Mouse (Mus musculus) mouse trophoblast stem cell (cell line): ENCODE data around the gene St3gal3.

Source experiments
- in situ Hi-C, 2 experiments: fragments of 300-500 bp; cut with MseI, MboI; formaldehyde crosslinking; loops; 2 replicates in 1 of 2; 3 replicates in 1 of 2; pipeline ENCODE4 v1.15.1; 2025

Gene St3gal3

DNA sequence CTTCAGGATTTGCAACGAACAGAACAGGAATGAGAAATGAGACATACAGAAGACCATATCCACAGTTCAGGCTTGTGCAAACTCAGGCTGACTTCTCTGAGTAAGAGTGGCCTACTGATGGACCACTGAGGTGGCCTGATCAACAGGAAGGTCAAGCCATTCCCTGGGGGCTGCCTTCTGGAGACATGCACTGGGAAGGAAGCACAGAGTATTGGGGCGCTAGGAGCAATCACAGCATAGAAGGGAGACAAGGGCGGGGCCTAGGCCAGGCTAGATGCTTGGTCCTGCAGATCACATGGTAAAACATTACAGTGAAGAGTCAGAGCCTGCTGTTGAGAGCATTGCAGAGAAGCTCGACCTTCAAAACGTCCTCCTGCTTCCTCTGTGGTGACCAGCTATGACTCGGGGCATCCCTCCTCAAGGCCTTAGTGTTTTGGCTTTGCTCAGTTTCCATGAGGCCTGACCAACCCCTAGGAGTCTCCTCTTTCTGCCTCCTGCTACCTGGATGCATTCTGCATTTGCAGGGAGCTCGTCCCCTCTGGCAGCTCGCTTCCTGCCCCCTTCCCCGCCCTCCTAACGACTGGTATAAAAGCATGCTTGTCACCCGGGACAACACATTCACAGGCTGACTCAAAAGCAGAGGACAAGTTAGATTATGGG, 74.8 kb downstream of the St3gal3 start:
- in situ Hi-C loops: no loop called here

DNA sequence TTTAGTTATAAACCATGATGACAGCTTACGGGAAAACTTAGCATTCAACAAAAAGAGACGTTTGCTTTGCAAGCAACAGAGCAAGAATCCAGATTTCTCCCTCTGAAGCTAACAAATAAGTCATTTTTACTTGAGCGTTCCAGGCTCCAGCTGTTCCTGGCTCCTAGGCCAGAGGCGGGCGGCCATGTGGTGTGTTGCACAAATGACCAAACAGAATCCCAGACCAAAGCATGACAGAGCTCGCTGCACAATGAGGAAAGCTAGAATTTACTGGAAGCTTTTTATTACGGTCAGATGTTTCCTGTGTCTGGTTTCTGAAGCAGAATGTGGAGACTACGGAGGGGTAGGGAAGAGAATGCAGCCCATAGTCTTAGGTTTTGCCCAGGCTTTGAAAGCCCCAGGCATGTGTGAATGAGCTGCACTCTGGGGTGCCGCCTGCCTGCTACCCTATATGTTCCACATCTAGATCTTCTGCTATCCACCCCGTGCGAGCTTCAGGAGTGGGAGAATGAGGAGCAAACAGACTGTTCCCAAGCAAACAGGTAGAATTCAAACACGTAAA, 76.5 kb downstream of the St3gal3 start:
- in situ Hi-C loops: no loop called here

GRCm38 (mm10) chr4:118057076-118057475, 77.6 kb downstream of the St3gal3 start:
- in situ Hi-C loops: no loop called here

- in situ Hi-C loops: no loop called here
Measured at GRCm38 (mm10) chr4:118054615-118055014, 80.1 kb downstream of the St3gal3 start.

GRCm38 (mm10) chr4:118053904-118054303, 80.8 kb downstream of the St3gal3 start:
- in situ Hi-C loops: no loop called here

DNA sequence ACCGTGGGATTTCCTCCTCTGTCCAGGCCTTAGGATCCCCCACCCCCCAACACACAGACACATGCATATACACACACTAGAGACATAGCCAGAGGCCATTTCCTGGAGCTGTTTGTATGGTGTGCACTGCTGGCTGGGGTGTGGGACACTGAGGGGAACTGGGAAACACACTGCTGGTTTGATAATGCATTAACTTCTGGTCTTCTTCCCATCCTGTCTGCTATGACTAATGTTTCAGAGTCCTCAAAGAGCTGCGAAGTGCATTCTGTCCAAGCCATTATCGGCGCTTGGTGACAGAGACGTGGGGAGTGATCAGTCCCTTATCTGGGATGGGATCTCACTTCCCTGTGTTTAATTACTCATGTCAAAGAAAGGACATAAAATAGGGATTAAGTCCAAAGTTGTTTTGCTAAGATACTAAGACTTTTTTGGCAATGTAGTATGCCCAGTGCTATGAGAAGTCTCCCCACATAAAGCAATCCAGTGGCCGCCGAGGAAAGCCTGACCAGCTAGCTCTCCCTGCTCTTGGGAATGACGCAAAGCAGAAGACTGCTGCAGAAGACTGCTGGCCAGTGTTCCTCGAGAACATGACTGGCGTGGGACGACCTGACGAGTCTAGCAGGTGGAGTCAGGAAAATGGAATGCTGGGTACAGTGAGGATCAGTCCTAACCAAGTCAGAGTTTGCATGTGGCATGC, 85.0 kb downstream of the St3gal3 start:
- in situ Hi-C loops: no loop called here

- in situ Hi-C loops: no loop called here
Measured at GRCm38 (mm10) chr4:118044510-118044909, 90.2 kb downstream of the St3gal3 start.

GRCm38 (mm10) chr4:118043331-118044002, 91.2 kb downstream of the St3gal3 start:
- in situ Hi-C loops: no loop called here

GRCm38 (mm10) chr4:118042671-118043320, 91.9 kb downstream of the St3gal3 start:
- in situ Hi-C loops: no loop called here

DNA sequence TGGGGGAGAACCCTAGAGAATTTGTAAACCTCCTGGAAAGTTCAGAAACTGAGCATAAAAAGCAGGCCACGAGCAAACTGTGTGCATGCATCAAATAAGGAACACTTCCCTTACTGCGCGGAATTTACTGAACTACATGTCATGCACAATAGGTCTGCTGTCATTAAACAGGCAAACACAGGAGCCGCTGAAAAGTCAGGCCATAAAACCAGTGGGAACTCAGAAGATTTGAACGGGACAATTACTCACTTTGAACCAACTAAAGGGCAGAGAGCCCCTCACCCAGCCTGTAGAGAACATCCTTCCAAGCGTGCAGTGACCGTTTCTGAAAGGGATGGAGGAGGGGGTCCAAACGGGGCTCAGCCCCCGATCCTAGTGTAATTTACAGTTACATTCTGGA, 93.6 kb downstream of the St3gal3 start:
- in situ Hi-C loops: no loop called here

DNA sequence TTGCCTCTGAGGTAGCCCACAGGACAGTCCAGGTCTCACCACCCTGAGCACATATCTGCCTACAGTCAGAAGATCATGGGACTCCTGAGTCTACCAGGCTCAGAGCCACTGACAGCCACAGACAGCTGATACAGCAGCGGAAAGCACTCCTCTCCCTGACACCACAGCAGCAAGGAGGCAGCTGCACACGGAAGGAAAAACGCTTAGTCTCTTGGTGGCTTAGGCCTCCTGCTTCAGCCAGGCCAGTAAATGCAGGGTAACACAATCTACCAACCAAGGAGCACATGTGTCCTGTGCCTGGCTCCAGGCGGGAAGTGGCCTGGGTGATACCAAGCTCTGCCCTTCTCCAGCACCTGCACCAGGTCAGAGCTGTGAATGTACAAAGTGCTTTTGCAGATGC, 94.1 kb downstream of the St3gal3 start:
- in situ Hi-C loops: no loop called here

GRCm38 (mm10) chr4:118039964-118040363, 94.8 kb downstream of the St3gal3 start:
- in situ Hi-C loops: no loop called here

GRCm38 (mm10) chr4:118038023-118038422, 96.7 kb downstream of the St3gal3 start:
- in situ Hi-C loops: no loop called here

DNA sequence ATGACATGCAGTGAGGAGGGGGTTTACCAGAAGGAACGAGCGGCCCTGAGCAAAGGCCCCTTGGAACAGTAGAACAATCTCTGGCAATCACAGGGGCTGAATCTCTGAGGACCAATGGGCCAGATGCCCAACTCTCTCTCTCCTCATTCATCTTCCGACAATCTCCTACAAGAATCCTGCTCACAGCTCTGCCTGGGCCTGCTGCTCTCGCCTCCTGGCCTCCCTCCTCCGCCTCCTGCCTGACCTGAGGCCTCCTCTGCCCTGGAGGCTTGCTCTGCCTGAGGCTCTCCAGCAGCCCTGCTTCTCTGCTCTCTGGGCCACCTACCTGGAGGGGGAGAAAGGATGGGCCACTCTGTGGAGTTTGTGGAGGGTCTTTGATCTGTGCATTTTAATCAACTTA, 97.3 kb downstream of the St3gal3 start:
- in situ Hi-C loops: no loop called here

DNA sequence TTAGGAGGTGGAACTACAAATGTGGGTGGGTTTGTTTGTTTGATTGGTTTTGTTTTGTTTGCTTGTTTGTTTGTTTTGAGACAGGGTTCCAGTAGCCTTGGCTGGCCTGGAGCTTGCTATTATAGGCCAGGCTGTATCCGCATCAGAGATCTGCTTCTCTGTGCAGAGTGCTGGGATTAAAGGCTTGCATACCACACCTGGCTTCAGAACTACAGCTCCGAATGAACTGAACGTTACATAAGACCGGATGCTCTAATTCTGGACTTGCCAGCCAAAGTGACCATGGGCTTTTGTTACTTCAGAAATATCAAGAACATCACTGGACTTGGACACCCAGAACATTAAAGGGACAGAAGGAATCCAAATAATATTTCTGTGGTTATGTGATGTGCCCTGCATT, 98.2 kb downstream of the St3gal3 start:
- in situ Hi-C loops: no loop called here

DNA sequence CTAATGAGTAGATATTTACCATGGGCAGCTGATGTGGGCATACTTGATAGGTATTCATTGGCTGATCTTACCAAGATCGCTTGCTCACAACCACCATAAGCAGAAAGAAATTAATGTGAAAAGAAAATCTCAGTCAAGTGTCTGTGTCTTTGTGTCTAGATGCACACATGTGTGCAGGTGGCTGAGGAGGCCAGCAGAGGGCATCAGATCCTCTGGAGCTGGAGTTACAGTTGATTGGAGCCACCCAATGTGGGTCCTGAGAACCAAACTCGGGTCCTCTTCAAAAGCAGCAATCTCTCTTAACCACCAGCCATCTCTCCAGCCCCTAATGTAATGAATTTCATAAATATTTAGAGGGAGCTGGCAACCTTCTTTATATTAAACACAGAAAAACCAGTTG, 99.6 kb downstream of the St3gal3 start:
- in situ Hi-C loops: no loop called here

- in situ Hi-C loops: no loop called here
Measured at GRCm38 (mm10) chr4:118033026-118033425, 101.7 kb downstream of the St3gal3 start.

GRCm38 (mm10) chr4:118031776-118032170, 102.9 kb downstream of the St3gal3 start:
- in situ Hi-C loops: no loop called here

DNA sequence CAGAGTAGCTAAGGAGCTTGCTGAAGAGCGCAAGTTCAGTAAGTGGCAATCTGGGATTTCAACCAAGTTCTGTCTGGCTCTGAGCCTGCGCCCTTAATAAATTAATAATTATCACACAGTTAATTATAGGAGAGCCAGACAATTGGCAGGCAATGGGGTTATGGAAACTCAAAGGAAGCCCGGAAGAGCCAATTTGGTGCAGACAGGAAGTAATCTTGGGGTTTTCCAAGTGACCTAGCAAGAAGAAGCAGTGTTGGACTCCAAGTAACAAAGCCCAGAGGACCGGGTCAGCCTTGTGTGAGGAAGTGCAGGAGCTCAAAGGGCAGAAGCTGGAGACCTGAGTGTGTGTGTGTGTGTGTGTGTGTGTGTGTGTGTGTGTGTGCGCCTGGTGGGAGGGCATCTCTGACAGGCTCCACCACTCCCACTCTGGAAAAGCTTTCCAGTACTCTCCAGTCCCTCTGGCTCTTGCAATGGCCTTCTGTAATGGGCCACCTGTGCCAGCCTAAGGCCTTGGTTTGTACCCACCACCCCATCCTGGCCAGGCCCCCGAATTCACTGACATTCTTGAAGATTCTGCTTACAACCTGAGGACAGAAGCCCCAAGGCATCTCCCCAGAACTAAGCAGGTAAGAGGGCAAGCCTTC, 103.5 kb downstream of the St3gal3 start:
- in situ Hi-C loops: no loop called here

DNA sequence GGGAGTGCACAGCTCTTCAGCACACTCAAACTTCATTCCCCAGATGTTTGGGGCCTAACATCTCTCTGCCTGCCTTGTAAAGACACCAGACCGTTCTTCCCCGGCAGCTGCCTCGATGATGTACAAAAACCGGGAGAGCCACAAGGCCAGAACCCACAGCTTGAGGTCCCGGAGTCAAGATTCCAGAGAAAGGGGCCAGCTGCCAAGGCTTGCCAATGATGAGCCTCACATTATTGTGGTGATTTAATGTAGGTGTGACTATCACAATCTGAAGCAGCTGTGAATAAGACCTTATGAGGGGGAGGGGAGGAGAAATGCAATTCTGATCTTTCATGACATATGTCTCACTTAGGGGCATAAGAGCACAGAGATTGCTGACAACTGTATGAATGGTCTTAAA, 104.4 kb downstream of the St3gal3 start:
- in situ Hi-C loops: no loop called here

DNA sequence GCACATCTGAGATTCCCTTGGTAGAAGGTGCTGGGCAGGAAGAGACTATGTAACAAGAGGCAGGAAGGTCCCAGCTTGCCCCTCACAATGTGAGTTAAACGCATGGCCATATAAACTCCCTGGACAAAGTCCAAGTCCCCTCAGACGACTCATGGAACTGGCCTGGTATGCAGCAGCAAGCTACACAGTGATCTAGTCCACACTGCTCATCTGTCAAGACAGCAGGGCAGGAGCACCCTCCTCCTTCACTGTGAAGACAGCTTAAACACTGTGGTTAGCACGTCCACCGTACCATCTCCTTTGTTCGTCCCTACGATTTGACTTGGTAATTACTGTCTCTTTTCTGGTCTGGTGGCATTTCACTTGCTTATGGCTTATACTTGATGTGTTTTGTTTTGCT, 104.8 kb downstream of the St3gal3 start:
- in situ Hi-C loops: no loop called here

DNA sequence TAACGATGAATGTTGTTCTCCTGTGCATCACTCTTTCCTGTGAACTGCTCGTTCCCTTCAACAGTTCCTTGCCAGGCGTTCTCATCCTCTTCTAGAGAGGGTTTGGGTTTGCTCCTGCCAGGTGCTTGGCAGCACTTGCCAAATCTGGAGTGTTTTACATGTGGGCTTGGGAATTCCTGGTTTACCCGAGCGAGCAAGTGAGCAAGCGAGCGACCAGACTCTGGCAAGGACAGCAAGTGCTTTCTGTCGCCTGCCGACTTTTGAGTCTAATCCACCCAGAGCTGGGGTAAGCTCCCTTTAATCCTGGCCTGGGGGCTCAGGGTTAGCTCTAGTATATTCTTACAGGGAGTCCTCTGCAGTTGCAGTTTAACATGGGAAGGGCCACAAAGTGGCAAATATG, 105.7 kb downstream of the St3gal3 start:
- in situ Hi-C loops: no loop called here
